Mouse (Mus musculus) heart, postnatal 36 days (tissue): ENCODE data around the gene Zfp988. TPM values are rescaled to one million over a fixed set of nuclear protein-coding genes. Genes with fewer than 3 reads are reported as not detected.

ENCODE experiments used
- total RNA-seq, 2 experiments: library from RNA; stranded (reverse); gene quantifications; 2 replicates each; pipeline ENCODE4 v1.2.3; 2021

Gene Zfp988
- total RNA-seq, 2 experiments from 2014 or later: not detected

Other genes starting within 250 kb of the Zfp988 start
- gene Zfp991, start 173.6 kb upstream of the Zfp988 start, total RNA-seq: 1 to 10 TPM; 3.2 to 5.2 TPM
- under 1 TPM; 0.42 to 0.70 TPM for gene Zfp978, start 55.6 kb downstream of the Zfp988 start, total RNA-seq
- 1 to 10 TPM; 8.2 to 9.1 TPM for gene Zfp982, start 186.7 kb downstream of the Zfp988 start, total RNA-seq
- under 1 TPM in 1 of 2 experiments, not detected in 1; 0.08 TPM for gene Gm16503, start 234.5 kb downstream of the Zfp988 start, total RNA-seq
- under 1 TPM; 0.16 to 0.19 TPM for gene Zfp985, start 247.6 kb downstream of the Zfp988 start, total RNA-seq